Mouse (Mus musculus): ENCODE data around the gene Fbxl8. TPM values are rescaled to one million over a fixed set of nuclear protein-coding genes. Genes with fewer than 3 reads are reported as not detected.
"Not testable (repeated sequence)": the region's sequence is repeated elsewhere in the genome, so short reads cannot be mapped to it uniquely, and the experiment has no call there.

Fbxl8 gene
- polyA plus RNA-seq, 1 experiment, result 0.51 TPM

DNA sequence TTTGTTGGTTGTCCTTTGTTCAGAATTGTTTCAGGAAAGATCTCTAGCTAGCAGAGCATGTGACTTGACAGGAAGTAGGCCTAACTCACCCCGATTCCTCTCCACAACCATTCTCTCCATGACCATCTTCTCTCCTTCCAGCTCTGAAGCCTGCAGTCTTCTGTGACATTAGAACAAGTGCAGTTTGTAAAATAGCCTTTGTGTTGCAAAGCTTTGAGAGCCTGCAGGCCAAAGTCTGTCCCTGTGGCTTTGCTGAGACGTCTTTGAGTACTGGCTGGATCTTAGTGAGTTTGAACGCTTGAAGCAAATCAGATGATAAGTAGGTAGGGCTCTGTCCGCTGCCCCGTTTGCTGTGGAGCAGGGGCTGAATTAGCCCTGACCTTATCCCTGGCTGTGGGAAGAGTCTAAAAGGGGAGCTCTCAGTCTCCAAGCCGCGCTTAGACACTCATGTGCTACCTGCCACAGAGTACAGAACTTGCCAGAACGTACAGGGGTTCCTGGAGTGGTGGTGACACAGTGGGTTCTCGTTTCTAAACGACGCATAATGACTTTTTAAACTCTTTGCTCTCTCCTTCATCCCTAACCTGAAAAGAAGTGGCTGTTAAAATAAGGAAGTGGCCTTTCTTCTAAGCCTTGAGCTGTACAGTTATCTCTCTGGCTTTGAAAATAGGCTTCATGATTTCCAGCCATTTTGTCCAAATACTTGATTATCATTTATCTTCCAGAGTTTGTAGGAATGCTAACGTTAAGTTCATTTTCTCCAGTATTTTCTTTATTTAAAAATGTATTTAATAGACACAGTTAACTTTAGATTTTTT lies 32.7 kb upstream of the Fbxl8 start:
- TF ChIP-seq POLR2A (IDR thresholded peaks at IDR 0.05; ENCODE audit: control insufficient read depth, low read depth, low read length) (no peak), CTCF (IDR thresholded peaks at IDR 0.05; ENCODE audit: control insufficient read depth, insufficient read depth, insufficient replicate concordance, low read depth, low read length) (no peak)
- Histone ChIP-seq H3K36me3 (ENCODE audit: control insufficient read depth, insufficient read depth, low read length) (peaks cover 2% of the 10 kb centered on the region), H3K4me1 (ENCODE audit: control insufficient read depth, insufficient read depth, low read length) (no peaks in the 10 kb centered on the region), H3K27ac (ENCODE audit: control insufficient read depth, insufficient read depth, low read depth, low read length) (no peak overlapping the region), H3K27me3 (ENCODE audit: control insufficient read depth, insufficient read depth, low read length) (no peaks in the 10 kb centered on the region), H3K4me3 (ENCODE audit: control insufficient read depth, low read depth, low read length) (no peak overlapping the region)

- H3K4me3 ChIP-seq (ENCODE audit: control insufficient read depth, low read depth, low read length); H3K27me3 ChIP-seq (ENCODE audit: control insufficient read depth, insufficient read depth, low read length); H3K36me3 ChIP-seq (ENCODE audit: control insufficient read depth, insufficient read depth, low read length); H3K27ac ChIP-seq (ENCODE audit: control insufficient read depth, insufficient read depth, low read depth, low read length); H3K4me1 ChIP-seq (ENCODE audit: control insufficient read depth, insufficient read depth, low read length): not testable (repeated sequence)
Measured at GRCm38 (mm10) chr8:105232321-105232693, 32.1 kb upstream of the Fbxl8 start.

GRCm38 (mm10) chr8:105233126-105233935 lies 31.1 kb upstream of the Fbxl8 start:
- no peak overlapping the region for H3K27ac ChIP-seq (ENCODE audit: control insufficient read depth, insufficient read depth, low read depth, low read length)
- H3K4me1 ChIP-seq (ENCODE audit: control insufficient read depth, insufficient read depth, low read length), result no peaks in the 10 kb centered on the region
- H3K4me3 ChIP-seq (ENCODE audit: control insufficient read depth, low read depth, low read length), result no peak overlapping the region
- TF ChIP-seq CTCF (IDR thresholded peaks at IDR 0.05; ENCODE audit: control insufficient read depth, insufficient read depth, insufficient replicate concordance, low read depth, low read length) (no peak), POLR2A (IDR thresholded peaks at IDR 0.05; ENCODE audit: control insufficient read depth, low read depth, low read length) (no peak)
- H3K36me3 ChIP-seq (ENCODE audit: control insufficient read depth, insufficient read depth, low read length), result peaks cover 2% of the 10 kb centered on the region
- no peaks in the 10 kb centered on the region for H3K27me3 ChIP-seq (ENCODE audit: control insufficient read depth, insufficient read depth, low read length)

- no peak for TF ChIP-seq POLR2A (IDR thresholded peaks at IDR 0.05; ENCODE audit: control insufficient read depth, low read depth, low read length)
- no peak for TF ChIP-seq CTCF (IDR thresholded peaks at IDR 0.05; ENCODE audit: control insufficient read depth, insufficient read depth, insufficient replicate concordance, low read depth, low read length)
- Histone ChIP-seq H3K4me1 (ENCODE audit: control insufficient read depth, insufficient read depth, low read length) (no peaks in the 10 kb centered on the region), H3K4me3 (ENCODE audit: control insufficient read depth, low read depth, low read length) (no peak overlapping the region), H3K36me3 (ENCODE audit: control insufficient read depth, insufficient read depth, low read length) (peaks cover 3% of the 10 kb centered on the region), H3K27me3 (ENCODE audit: control insufficient read depth, insufficient read depth, low read length) (no peaks in the 10 kb centered on the region), H3K27ac (ENCODE audit: control insufficient read depth, insufficient read depth, low read depth, low read length) (no peak overlapping the region)
Measured at GRCm38 (mm10) chr8:105235206-105235605, 29.2 kb upstream of the Fbxl8 start.

DNA sequence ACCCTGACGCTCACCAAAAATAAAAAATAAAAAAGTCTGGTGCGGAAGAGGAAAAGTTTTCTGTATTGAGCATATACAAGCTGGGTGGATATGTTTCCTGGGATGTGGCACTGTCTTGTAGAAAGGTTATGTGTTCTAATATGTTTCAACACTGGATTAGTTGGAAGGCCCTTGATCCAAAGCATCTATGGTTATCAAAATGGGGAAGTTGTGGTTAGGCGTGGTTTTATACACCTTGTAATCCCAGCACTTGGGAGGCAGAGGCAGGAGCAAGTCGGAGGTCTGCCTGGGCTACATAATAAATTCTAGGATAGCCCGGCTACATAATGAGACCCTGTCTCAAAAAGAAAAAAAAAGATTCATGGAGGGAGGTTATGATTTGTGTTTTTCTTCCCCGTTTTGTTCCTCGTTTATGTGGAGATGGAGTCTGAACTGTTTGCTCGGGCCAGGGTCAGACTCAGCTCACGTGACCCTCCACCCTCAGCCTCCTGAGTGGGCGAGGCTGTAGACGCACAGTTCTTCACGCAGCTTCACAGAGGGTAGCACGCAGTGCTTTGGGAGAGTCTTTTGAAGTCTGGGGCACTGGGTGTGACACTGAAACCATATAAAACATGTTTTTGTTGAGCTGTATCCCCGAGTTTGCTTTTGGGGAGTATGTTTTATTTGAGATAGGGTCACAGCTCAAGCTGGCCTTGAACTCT lies 26.9 kb upstream of the Fbxl8 start:
- peaks cover 3% of the 10 kb centered on the region for H3K36me3 ChIP-seq (ENCODE audit: control insufficient read depth, insufficient read depth, low read length)

GRCm38 (mm10) chr8:105241016-105241415 lies 23.4 kb upstream of the Fbxl8 start:
- Histone ChIP-seq H3K27me3 (ENCODE audit: control insufficient read depth, insufficient read depth, low read length) (no peaks in the 10 kb centered on the region), H3K4me3 (ENCODE audit: control insufficient read depth, low read depth, low read length) (no peak overlapping the region), H3K27ac (ENCODE audit: control insufficient read depth, insufficient read depth, low read depth, low read length) (no peak overlapping the region), H3K36me3 (ENCODE audit: control insufficient read depth, insufficient read depth, low read length) (peaks cover 1% of the 10 kb centered on the region; the same call in 1 of the 2 replicates), H3K4me1 (ENCODE audit: control insufficient read depth, insufficient read depth, low read length) (no peaks in the 10 kb centered on the region)
- TF ChIP-seq CTCF (IDR thresholded peaks at IDR 0.05; ENCODE audit: control insufficient read depth, insufficient read depth, insufficient replicate concordance, low read depth, low read length) (no peak), POLR2A (IDR thresholded peaks at IDR 0.05; ENCODE audit: control insufficient read depth, low read depth, low read length) (no peak)

More for the DNA sequence above, 26.9 kb upstream of the Fbxl8 start:
- H3K4me3 ChIP-seq (ENCODE audit: control insufficient read depth, low read depth, low read length), result no peak overlapping the region
- no peak overlapping the region for H3K27ac ChIP-seq (ENCODE audit: control insufficient read depth, insufficient read depth, low read depth, low read length)
- H3K4me1 ChIP-seq (ENCODE audit: control insufficient read depth, insufficient read depth, low read length), result no peaks in the 10 kb centered on the region
- no peaks in the 10 kb centered on the region for H3K27me3 ChIP-seq (ENCODE audit: control insufficient read depth, insufficient read depth, low read length)
- TF ChIP-seq CTCF (IDR thresholded peaks at IDR 0.05; ENCODE audit: control insufficient read depth, insufficient read depth, insufficient replicate concordance, low read depth, low read length) (no peak), POLR2A (IDR thresholded peaks at IDR 0.05; ENCODE audit: control insufficient read depth, low read depth, low read length) (no peak)

DNA sequence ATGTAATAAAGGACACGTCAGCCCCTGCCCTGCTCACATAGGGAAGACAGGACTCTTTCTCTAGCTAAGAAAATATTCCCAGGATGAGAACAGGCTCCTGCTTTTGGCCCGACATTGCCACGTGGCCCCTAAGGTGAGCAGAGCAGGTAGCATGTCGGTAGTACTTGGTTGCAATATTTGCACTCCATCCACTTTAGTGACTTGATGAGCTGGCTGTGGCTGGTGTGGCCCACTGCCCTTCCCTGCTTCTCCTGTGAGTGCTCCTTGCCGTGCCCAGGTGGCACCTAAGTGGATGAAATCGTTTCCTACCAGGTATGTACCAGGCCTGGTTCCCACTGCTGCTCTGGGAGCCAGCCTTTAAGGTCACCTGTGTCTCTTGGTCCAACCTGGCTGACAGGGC lies 12.5 kb upstream of the Fbxl8 start:
- Histone ChIP-seq H3K4me1 (ENCODE audit: control insufficient read depth, insufficient read depth, low read length) (peaks cover 22% of the 10 kb centered on the region), H3K36me3 (ENCODE audit: control insufficient read depth, insufficient read depth, low read length) (peaks cover 3% of the 10 kb centered on the region; the same call in 1 of the 2 replicates), H3K4me3 (ENCODE audit: control insufficient read depth, low read depth, low read length) (no peak overlapping the region), H3K27me3 (ENCODE audit: control insufficient read depth, insufficient read depth, low read length) (no peaks in the 10 kb centered on the region), H3K27ac (ENCODE audit: control insufficient read depth, insufficient read depth, low read depth, low read length) (no peak overlapping the region)
- no peak for TF ChIP-seq POLR2A (IDR thresholded peaks at IDR 0.05; ENCODE audit: control insufficient read depth, low read depth, low read length)

All from testis, adult 2 months (tissue).